Mouse (Mus musculus): ENCODE results near the gene Hrh3.
A peak's percentile ranks its signal among the peaks of the same experiment; 100 is the strongest.

- peak; percentile 10; the same call in 1 of the 2 replicates for TF ChIP-seq EP300 (IDR thresholded peaks at IDR 0.05; ENCODE audit: insufficient read depth, low read depth, low read length)
- TF ChIP-seq CTCF (IDR thresholded peaks at IDR 0.05), result peak; percentile 88
- no peak for TF ChIP-seq POLR2A (IDR thresholded peaks at IDR 0.05; ENCODE audit: insufficient read depth, low read depth, low read length)
Measured at GRCm38 (mm10) chr2:180050986-180051385, 53.3 kb downstream of the Hrh3 start.

Measured in heart, adult 2 months (tissue).